Mouse (Mus musculus) megakaryocyte, embryonic 14.5 days (primary cell): ENCODE data around the gene C2cd3.

ENCODE experiments used
- FLI1 ChIP-seq: IDR thresholded peaks from 2 replicates; pipeline ENCODE4 v1.6.1; 2012; ENCODE audit warnings: low read length, inconsistent platforms, mixed read lengths
- GATA1 ChIP-seq: IDR thresholded peaks from 3 replicates; pipeline ENCODE4 v1.6.1; 2012; ENCODE audit warnings: mixed read lengths, low read length, inconsistent platforms, borderline replicate concordance

DNA sequence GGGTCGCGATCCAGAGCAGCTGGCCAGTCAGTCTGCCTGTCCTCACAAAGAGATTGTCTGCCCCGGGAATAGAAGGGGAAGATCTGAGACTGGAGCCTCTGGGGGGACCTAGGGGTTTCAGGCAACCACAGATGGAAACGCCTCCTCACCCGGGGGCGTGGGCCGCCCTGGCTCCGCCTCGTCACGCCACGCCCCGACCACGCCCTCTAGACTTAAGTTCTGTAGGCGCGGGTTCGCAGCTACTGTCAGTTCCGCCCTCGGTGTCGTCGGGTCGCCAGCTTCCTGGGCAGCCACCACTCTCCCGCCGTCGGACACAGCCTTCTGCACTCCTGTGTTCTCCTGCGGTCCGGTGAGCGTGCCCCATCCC lies 121.1 kb downstream of the C2cd3 start, which contains the start of gene Ucp2:
- TF ChIP-seq GATA1: no peak
- TF ChIP-seq FLI1: no peak
